Mouse (Mus musculus) embryo, embryonic 10.5 days (tissue): Measurements from ENCODE around the gene Coq10b.
"Not testable (repeated sequence)": the region's sequence is repeated elsewhere in the genome, so short reads cannot be mapped to it uniquely, and the experiment has no call there.

ENCODE experiments used
- DNase-seq: peaks from one replicate; pipeline ENCODE4 v3.0.0-alpha.2; 2015; ENCODE audit warnings: low spot score

Gene Coq10b

GRCm38 (mm10) chr1:55055322-55056115, 2.9 kb downstream of the Coq10b start:
- no peak for DNase-seq

- not testable (repeated sequence) for DNase-seq
These were observed 5.8 kb downstream of the Coq10b start for GRCm38 (mm10) chr1:55058383-55058782.

- no peak for DNase-seq
These were observed 8.5 kb downstream of the Coq10b start for GRCm38 (mm10) chr1:55061099-55061498.

- DNase-seq: no peak
These were observed 9.2 kb downstream of the Coq10b start for GRCm38 (mm10) chr1:55061772-55062171.

GRCm38 (mm10) chr1:55072328-55072727, 19.8 kb downstream of the Coq10b start:
- not testable (repeated sequence) for DNase-seq

GRCm38 (mm10) chr1:55074757-55075156, 22.2 kb downstream of the Coq10b start:
- DNase-seq: no peak

GRCm38 (mm10) chr1:55075652-55076394, 23.3 kb downstream of the Coq10b start:
- no peak for DNase-seq

GRCm38 (mm10) chr1:55076395-55076743, 23.8 kb downstream of the Coq10b start:
- DNase-seq: no peak

GRCm38 (mm10) chr1:55076849-55077516, 24.4 kb downstream of the Coq10b start:
- no peak for DNase-seq

GRCm38 (mm10) chr1:55079677-55080076, 27.1 kb downstream of the Coq10b start:
- no peak for DNase-seq

GRCm38 (mm10) chr1:55082106-55082505, 29.5 kb downstream of the Coq10b start:
- DNase-seq: no peak

GRCm38 (mm10) chr1:55085781-55086366, 33.3 kb downstream of the Coq10b start:
- DNase-seq: no peak

- DNase-seq: peak; percentile 54
These were observed 34.4 kb downstream of the Coq10b start for GRCm38 (mm10) chr1:55086868-55087400.

- no peak for DNase-seq
These were observed 34.9 kb downstream of the Coq10b start for GRCm38 (mm10) chr1:55087401-55087904.

GRCm38 (mm10) chr1:55087932-55088610, 35.5 kb downstream of the Coq10b start, which contains the start of the genes Hspe1 and Hspd1:
Gene Hspe1 (plus strand): TSS chr1:55088132.
Gene Hspd1 (minus strand): TSS chr1:55088243.
- DNase-seq: peak; percentile 98

GRCm38 (mm10) chr1:55088611-55089497, 36.3 kb downstream of the Coq10b start:
- DNase-seq: no peak

GRCm38 (mm10) chr1:55089498-55090064, 37.0 kb downstream of the Coq10b start:
- DNase-seq: no peak

GRCm38 (mm10) chr1:55092056-55092455, 39.5 kb downstream of the Coq10b start:
- no peak for DNase-seq

GRCm38 (mm10) chr1:55092469-55092868, 39.9 kb downstream of the Coq10b start:
- DNase-seq: no peak
